ENCODE assay signal across 24 mouse cellular contexts in the genomic region with DNA sequence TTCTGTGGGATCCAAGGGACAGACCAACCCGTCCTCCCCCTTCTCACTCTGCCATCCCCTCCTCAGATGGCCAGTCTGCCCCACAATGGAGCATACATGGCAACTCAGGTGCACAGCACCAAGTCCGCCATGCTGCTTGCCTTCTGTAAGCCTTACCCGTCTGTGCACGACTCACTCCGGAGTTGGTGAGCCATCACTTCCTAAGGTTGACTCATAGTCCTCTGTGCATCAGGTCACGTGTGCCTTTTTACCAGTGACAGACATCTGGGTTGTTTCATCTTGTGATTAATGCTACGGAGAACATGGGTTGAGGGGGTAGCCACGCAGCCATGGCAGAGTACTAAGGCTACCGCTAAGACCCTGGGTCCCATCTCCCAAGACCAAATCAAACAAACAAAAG. TPM values are rescaled to one million over a fixed set of nuclear protein-coding genes. Genes with fewer than 3 reads are reported as not detected.
DNase-seq lines count a peak whose midpoint lies in the region; ATAC-seq lines count a peak whose summit lies in the region.
"Had no signal": no experiment of that assay in that cellular context is flagged by ENCODE, and none has a peak within 500 bp of the region (broad histone marks: within the 10 kb centered on the region; RNA-seq: fewer than 3 reads in every experiment).

No protein-coding gene starts in this region.

- no peak overlapping the region for H3K4me2 ChIP-seq in kidney, embryonic 16.5 days (replicated peaks; ENCODE audit: low read depth, low read length)
- H3K4me2 ChIP-seq: hindbrain, embryonic 13.5 days; liver, embryonic 12.5 days; midbrain, embryonic 15.5 days; neural tube, embryonic 12.5 days had no signal

- no peaks in the 10 kb centered on the region for H3K9me3 ChIP-seq in kidney, embryonic 16.5 days (ENCODE audit: low read length)
- H3K9me3 ChIP-seq: hindbrain, embryonic 13.5 days; liver, embryonic 12.5 days; midbrain, embryonic 15.5 days; neural tube, embryonic 12.5 days had no signal

- no peak overlapping the region for H3K4me3 ChIP-seq in kidney, embryonic 16.5 days (ENCODE audit: low read length)
- H3K4me3 ChIP-seq: gastrocnemius, adult 2 months; heart, embryonic 12.5 days; hindbrain, embryonic 13.5 days; layer of hippocampus, adult 2 months; liver, embryonic 12.5 days; midbrain, embryonic 15.5 days; neural tube, embryonic 12.5 days had no signal

- WGBS in kidney, embryonic 16.5 days: 60% methylated on average over 9 of the region's 9 CpGs

- H3K4me1 ChIP-seq in kidney, embryonic 16.5 days (ENCODE audit: insufficient read depth, low read length): peaks cover 21% of the 10 kb centered on the region; the same call in 1 of the 2 replicates
- H3K4me1 ChIP-seq: liver, embryonic 12.5 days; midbrain, embryonic 15.5 days; neural tube, embryonic 12.5 days had no signal

- H3K27me3 ChIP-seq in kidney, embryonic 16.5 days (ENCODE audit: insufficient read depth, low read length): no peaks in the 10 kb centered on the region
- H3K27me3 ChIP-seq: heart, embryonic 12.5 days; hindbrain, embryonic 13.5 days; liver, embryonic 12.5 days; midbrain, embryonic 15.5 days; neural tube, embryonic 12.5 days; Patski had no signal

- no peak overlapping the region for H3K27ac ChIP-seq in kidney, embryonic 16.5 days (ENCODE audit: low read length)
- H3K27ac ChIP-seq: gastrocnemius, adult 2 months; hindbrain, embryonic 13.5 days; layer of hippocampus, adult 2 months; liver, embryonic 12.5 days; midbrain, embryonic 15.5 days; neural tube, embryonic 12.5 days had no signal

- peak; percentile 34 for DNase-seq in cerebellum, adult 11-12 months
- no peak for DNase-seq in cerebellum, adult 8-10 months
- DNase-seq in kidney, adult 11 months: no peak
- DNase-seq in 3134 (ENCODE audit: extremely low read depth, insufficient read length, low spot score) (peak; percentile 49), MN1 (ENCODE audit: low spot score) (peak; percentile 56)
- DNase-seq in natural killer cell, adult 2 months (ENCODE audit: low spot score in 2 of 2): no peak
- DNase-seq: adrenal gland, postnatal 14 days; gastrocnemius, adult 2 months; gastrocnemius, postnatal 36 days; liver, postnatal 0 days; thymus, postnatal 4 days had no signal

- H3K9ac ChIP-seq in kidney, embryonic 16.5 days (replicated peaks; ENCODE audit: low read length): no peak overlapping the region
- H3K9ac ChIP-seq: heart, embryonic 12.5 days; hindbrain, embryonic 13.5 days; liver, embryonic 12.5 days; liver, postnatal 0 days; midbrain, embryonic 15.5 days; neural tube, embryonic 12.5 days had no signal

- ATAC-seq in kidney, embryonic 16.5 days (ENCODE audit: low FRiP score, low TSS enrichment): peak; percentile 58; the same call in 1 of the 2 replicates
- ATAC-seq in erythroblast, adult 5-6 weeks (replicated peaks; ENCODE audit: low FRiP score, poor library complexity, severe bottlenecking): no peak
- ATAC-seq: forebrain, embryonic 14.5 days; intestine, embryonic 16.5 days; liver, embryonic 12.5 days; liver, postnatal 0 days; midbrain, embryonic 15.5 days; Patski had no signal

- H3K36me3 ChIP-seq in kidney, embryonic 16.5 days (ENCODE audit: insufficient read depth, low read length): 0 out of 2 replicates have a peak, but pooled peaks cover 3% of the 10 kb centered on the region
- H3K36me3 ChIP-seq: heart, embryonic 12.5 days; midbrain, embryonic 15.5 days; neural tube, embryonic 12.5 days had no signal

RNA-seq across cellular contexts. Expression of a gene that starts 9.2 kb away (rescaled TPM):
- 24.6 and 28.8 TPM in 2 replicates for polyA plus RNA-seq in kidney, embryonic 16.5 days (2015; fragmentation: Nextera tagmentation; extraction: Ambion mirVana)
- total RNA-seq in erythroblast, adult 5-6 weeks (2015; ENCODE audit: low replicate concordance): 1.0 TPM in 1 of 2 replicates, not detected in the other
- total RNA-seq in erythroblast, adult 5-6 weeks (2017; ENCODE audit: low replicate concordance): not detected in 2 replicates
- total RNA-seq: common myeloid progenitor, adult 5-6 weeks; megakaryocyte-erythroid progenitor cell, adult 5-6 weeks had no signal

RNA-seq across cellular contexts. Expression of a gene that starts 9.4 kb away (rescaled TPM):
- 7.2 and 9.1 TPM in 2 replicates for polyA plus RNA-seq in kidney, embryonic 16.5 days (2015; fragmentation: Nextera tagmentation; extraction: Ambion mirVana)
- total RNA-seq in erythroblast, adult 5-6 weeks (2015; ENCODE audit: low replicate concordance): 1.5 and 2.7 TPM in 2 replicates
- total RNA-seq in erythroblast, adult 5-6 weeks (2017; ENCODE audit: low replicate concordance): 1.4 and 2.8 TPM in 2 replicates

RNA-seq across cellular contexts. Expression of a gene that starts 59.8 kb away (rescaled TPM):
- 62.0 and 62.8 TPM in 2 replicates for polyA plus RNA-seq in kidney, embryonic 16.5 days (2015; fragmentation: Nextera tagmentation; extraction: Ambion mirVana)
- total RNA-seq in erythroblast, adult 5-6 weeks (2015; ENCODE audit: low replicate concordance): 13.0 and 18.6 TPM in 2 replicates
- total RNA-seq in erythroblast, adult 5-6 weeks (2017; ENCODE audit: low replicate concordance): 22.7 and 41.7 TPM in 2 replicates

Comparison
In these comparisons a context has a peak if more than half of its experiments do, and no peak if none do; other contexts are left out.
1. DNase-seq: peak in cerebellum, adult 11-12 months (single experiment), 3134 (single experiment) and MN1 (single experiment); none in cerebellum, adult 8-10 months (single experiment), kidney, adult 11 months (single experiment) and natural killer cell, adult 2 months (0 of 2).